Mouse (Mus musculus): ENCODE measurements around the gene Il23r.
A peak's percentile ranks its signal among the peaks of the same experiment; 100 is the strongest.
"Not testable (repeated sequence)": the region's sequence is repeated elsewhere in the genome, so short reads cannot be mapped to it uniquely, and the experiment has no call there.

The Il23r gene

DNA sequence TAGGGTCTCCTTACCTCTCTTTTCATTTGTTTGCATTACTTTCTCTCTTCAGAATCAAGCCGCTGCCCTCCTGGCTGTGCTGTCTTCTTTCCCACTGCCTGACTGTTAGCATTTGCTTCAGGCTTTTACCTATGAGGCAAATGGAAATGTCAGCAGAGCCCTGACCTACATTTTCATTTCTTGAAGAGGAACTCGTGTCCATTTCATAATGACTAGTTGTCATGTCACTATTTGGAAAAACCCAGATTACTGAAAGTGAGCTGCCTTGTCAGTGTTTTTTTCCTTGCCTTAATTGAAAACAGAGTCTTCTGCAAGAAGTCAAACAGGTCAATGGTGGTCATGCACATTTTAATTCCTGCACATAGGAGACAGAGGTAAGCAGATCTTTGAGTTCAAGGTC, at the start of gene Il23r:
Gene Il23r, minus strand, starts transcription at position 101 of the 400 bp plus-strand sequence.
- no peak for DNase-seq (ENCODE audit: low spot score in 2 of 2)

DNA sequence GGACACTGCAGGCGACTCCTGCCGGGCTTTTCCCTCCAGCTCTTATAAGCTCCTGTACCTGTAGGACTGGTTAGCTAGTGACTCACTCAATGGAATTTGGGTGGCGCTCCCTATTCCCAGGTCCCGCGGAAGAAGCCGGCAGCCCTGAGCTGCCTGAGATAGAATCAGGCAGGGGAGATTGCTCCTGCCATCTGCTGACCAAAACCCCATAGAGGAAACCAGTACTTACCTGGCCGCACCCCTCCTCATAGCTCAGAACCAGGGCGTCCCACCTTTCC, 44.1 kb upstream of the Il23r start, which contains the start of gene Tacstd2:
Gene Tacstd2, minus strand, starts transcription at position 20 of the 278 bp plus-strand sequence.
- no peak for DNase-seq (ENCODE audit: low spot score in 2 of 2)

DNA sequence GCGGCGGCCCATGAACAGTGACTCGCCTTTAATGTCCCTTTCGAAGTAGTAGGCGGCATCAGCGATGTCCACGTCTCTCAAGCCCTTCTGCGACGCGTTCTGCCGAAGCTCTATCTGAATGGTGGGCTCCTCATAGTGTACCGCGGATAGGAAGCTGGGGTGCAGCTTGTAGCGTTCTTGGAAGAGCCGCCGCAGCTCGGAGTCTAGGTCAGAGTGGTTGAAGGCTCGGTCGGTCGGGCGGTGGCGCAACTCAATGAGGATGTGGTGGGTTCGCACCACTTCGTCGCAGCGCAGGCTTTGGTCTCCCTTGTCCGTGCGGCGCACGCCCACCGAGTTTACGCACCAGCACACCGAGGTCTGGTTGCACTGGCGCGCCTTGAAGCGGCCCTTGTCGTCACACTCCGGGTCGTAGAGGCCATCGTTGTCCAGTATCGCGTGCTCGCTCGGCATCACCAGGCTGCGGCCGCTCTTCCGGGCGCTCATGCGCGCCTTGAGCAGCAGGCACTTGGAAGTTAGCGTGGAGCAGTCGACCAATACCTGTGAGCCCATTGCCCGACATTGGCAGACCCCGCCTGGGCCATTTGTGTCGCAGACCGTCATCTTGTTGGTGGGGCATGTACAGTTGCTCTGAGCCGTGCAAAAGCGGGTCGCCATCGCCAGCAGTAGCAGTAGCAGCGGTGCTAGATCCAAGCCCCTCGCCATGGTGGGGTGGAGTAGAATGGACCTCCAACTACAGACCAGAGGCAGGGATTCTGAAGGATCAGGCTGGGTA, 43.5 kb upstream of the Il23r start:
- DNase-seq (ENCODE audit: low spot score in 2 of 2), result no peak

DNA sequence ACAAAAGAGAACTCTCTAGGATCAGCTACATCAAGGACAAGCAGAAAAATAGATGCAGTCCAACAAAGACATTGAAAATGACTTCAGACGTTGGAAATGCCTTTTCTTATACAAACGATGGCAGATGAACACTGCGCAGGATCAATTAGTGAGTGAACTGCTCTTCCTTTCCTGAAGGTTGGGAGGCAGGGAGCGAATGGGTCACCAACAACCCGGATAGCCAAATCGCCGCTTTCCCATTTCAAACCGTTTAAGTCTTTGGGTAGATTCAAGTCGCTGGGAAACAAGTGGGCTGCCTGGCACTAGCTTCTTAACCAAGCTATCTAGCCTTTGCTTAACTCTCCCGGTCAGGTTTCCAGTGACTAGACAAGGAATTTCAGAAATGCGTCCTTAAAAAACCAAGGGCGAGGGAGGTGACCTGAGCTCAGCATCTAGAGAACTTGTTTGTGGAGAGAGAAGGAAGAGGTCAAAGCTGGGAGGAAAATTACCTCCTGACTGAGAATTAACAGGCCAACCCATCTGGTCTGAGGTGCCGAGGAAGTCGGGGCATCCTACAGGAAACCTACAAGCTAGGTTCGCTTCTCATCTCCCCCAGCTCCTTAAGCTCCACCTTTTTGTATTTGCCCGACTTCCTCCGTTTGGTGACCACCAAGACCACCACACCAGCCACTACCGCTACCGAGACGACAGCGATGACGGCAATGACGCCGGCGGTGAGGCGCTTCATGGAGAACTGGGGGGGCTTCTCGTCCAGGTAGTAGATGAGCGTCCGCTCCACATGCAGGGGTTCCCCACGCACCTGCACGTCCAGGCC, 42.7 kb upstream of the Il23r start:
- DNase-seq (ENCODE audit: low spot score in 2 of 2), result no peak

DNA sequence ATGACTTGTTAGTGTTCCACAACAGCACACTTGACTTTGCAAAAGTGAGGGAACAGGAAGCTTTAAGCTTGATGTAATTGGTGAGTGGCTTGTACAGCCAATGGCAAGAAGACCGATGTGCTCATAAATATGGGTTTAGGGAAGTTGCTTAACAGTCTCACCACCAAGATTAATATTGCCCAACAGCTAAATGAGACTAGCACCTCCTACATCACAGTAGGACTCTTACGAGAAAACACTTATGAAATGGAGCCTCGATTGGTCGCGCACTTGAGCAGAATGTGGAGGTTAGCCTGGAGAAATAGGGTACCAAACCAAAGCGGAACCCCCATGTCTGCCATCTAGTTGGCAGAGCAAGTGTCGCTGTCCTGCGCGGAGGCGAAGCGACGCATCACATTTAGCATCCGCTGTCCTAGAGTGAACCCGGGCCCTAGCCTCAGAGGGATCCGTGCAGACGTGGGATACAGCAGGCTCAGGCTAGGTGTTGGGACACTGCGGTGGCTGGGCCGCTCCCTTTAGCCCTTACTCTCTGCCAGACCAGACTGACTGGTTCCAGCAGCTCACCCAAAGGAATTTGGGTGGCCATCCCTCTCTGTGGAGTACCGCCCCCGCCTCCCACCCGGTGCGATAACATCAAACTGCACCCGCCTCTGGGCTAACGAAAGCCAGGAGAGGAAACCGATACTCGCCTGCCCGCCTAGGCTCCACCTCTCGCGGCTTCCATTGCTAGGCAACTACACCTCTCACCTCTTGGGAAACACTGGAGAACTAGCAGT, 41.2 kb upstream of the Il23r start:
- DNase-seq (ENCODE audit: low spot score in 2 of 2), result no peak

DNA sequence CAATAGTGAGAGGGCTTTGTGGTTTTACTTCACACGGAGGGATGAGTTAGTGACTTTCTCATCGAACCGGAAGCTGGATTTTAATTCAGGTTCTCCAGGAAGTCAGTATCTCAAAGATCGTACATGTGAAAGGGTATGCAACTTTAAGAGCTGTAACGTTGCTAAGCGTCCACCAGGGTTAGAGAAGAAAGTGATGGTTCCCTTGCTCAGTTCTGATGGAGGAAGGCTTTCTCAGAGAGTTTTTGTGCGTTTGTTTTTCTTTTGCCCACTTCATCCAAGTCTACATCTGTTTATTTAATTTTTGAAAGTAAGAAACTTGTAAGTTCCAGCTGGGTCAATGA, 40.1 kb upstream of the Il23r start:
- no peak for DNase-seq (ENCODE audit: low spot score in 2 of 2)

DNA sequence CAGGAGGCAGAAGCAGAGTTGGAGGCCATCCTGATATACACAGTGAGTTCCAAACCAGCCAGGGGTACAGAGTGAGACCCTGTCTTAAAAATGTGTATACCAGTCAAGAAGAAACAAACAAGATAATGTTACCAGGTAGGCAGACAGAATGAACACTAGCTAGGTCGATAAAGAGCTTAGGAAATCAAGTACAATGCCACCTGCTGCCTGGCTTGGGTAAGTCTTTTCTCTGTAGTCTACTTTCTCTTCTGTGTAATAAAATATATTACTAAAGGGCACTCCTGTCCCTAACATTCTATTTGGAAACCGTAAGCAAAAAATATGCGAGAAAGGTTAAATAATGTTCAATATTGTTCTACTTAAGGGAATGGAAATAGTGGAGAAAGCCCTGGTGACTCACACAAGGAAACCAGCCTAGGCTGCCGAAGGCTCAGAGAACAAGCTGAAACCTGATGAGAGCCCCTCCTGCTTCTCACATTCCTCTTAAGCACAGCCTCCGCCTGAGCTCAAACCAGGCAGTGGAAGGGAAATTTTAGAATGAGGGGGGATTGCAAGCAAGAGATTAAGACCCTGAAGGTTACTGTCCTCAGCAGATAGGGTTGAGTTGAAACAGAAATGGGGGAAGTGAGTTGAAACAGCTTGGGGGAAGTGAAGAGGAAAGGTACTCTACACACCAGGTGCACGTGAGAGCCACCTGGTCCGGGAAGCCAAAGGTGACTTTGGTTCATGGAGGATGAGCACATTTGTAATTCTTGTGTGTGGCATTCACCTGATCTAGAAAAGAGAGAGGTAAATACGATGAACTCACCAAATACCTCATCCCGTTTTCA, 39.6 kb upstream of the Il23r start:
- DNase-seq (ENCODE audit: low spot score in 2 of 2), result no peak

DNA sequence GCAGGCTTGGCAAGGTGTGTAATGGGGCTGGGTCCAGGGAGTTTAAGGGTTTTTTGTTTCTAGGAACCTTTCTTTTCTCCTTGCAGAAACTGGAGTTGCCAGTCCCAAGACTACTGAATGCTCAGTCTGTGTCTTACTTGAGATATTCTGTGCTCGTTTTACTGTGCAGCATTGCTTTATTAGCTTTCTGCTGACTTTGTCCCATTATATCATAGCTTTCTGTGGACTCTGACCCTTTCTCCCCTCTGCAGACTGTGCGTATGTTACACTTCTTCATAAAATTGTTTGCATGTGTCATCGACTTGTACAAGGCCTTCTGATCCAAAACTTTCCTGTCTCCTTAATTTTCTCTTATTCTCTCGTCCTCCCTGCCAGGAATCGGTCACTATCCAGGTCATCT, 34.7 kb upstream of the Il23r start:
- no peak for DNase-seq (ENCODE audit: low spot score in 2 of 2)

DNA sequence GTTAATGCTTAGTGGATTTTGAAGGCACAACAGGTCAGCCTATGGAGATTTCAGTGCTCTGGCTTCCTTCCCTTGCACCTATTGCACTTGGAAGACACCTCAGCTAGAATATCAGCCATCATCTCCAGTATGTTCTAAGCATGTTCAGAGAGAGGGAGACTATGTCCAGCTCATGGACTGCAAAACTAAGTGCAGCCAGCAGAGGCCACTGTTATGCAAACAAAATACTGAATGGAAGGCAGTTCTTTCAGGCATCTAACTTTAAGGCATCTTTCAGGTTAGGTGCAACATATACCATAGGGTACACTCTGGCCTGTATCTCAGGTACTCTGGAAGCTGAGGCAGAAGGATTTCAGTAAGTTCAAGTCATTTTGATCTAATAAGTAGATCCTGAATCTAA, 19.1 kb upstream of the Il23r start:
- DNase-seq (ENCODE audit: low spot score in 2 of 2), result peak; percentile 23 to 47

DNA sequence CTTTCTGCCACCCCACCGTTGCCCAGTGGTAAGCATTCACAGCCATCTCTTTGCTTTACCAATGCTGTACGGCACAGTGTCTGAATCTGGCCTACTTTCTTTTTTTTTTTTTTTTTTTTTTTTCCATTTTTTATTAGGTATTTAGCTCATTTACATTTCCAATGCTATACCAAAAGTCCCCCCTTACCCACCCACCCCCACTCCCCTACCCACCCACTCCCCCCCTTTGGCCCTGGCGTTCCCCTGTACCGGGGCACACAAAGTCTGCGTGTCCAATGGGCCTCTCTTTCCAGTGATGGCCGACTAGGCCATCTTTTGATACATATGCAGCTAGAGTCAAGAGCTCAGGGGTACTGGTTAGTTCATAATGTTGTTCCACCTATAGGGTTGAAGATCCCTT, 10.3 kb upstream of the Il23r start:
- not testable (repeated sequence) for DNase-seq (ENCODE audit: low spot score in 2 of 2)

DNA sequence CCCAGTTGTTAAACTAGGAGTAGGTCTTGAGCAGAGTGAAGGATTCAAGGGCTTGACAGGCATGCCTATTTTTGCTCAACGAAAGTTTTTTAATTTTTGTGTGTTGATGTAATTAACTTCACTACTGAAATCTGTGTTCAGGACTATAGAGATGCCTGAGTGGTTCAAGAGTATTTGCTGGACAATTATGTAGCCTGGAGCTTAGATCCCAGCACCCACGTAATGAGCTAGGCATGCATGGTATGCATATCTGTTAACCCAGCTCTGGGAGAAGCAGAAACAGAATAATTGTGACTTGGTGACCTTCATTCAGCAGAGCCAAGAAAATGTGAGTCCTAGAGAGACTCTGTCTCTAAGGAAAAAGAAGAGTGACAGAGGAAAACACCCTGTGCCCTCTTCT, 10.6 kb downstream of the Il23r start:
- no peak for DNase-seq (ENCODE audit: low spot score in 2 of 2)

DNA sequence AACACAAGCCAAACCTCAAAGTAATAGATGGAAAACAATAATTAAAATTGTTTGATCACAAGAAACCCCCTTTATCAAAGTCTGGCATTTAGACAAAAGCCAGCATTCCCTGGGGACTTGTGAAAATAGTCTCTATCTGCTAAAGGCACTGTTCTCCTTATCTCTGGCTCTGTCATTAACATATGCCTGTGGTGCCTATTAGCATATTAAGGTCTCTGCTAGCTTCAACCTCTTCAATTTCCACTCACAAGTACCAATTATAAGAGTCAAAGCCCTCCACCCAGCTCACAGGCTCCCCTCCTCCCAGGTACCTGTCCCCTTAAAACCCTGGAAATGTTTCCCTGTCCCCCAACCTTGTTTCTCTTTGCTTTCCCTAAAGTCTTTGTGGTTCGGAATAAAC, 20.4 kb downstream of the Il23r start:
- DNase-seq (ENCODE audit: low spot score in 2 of 2), result no peak

DNA sequence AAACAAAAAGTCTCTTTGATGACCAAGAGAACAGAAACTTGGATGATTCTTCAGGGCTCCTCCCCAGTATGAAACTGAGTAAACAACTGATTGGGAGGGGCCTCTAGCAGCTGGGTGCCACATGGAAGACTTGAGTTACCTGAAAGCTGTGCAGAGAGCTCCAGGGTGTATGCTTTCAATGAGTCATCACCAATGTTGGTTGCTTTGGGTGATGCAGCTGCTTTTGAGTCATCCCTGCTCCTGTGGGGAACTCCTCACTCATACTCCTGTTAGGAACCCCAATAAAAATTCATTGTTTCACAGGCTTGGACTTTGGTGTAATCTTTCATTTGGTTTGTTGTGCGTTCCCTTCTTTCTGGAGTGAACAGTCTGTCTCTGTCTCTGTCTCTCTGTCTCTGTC, 32.2 kb downstream of the Il23r start:
- DNase-seq (ENCODE audit: low spot score in 2 of 2), result no peak

DNA sequence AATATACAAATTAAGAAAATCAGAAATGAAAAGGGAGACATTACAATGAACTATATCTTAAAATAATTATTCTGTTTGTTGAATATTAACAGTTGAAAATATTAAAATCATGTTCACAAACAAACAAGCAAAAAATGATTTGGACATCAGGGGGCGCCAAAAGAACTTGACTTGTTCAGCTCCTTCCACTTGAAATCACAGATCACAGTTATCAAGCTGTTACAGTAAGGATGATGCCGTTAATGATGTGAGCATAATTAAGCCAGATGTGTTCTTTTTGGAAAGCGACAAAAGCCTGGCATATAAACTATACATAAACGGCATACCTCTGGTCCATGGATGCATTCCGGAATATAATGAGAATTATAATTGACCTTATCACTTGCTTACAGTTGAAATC, 40.3 kb downstream of the Il23r start:
- DNase-seq (ENCODE audit: low spot score in 2 of 2), result peak in 1 of 2 experiments; percentile 25

DNA sequence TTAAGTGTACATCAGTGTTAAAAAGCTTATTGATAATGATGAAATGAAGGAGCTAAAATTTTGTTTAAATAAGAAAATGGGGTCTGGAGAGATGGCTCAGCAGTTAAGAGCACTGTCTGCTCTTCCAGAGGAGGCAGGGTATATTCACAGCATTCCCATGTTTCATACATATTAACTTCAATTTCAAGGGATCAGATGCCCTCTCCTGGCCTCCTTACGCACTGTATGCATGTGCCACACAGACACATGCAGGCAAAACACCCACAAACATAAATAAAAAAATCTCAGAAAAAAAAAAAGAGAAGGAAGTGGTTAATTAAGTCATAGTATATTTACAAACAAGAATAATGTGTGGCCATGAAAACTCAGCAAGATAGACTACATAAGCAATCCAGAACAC, 45.8 kb downstream of the Il23r start:
- DNase-seq (ENCODE audit: low spot score in 2 of 2), result no peak

DNA sequence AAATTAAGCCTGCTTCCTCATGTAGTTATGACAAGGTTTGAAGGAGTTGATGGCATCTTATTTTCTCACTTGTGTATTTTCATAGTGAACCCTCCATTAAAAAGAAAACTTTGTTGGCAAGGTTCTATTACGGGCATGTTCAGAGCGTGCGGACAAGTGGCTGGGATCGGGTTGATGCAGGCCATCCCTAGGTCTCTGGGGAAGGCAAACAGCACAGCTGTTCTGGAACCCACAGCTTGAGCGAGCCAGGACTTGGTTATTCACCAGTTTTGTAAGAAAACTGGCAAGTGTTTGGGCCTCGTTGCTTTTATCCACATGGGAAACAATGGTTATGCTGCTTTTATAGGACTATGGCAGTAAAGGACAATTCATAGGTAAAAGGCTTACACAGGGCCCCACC, 48.5 kb downstream of the Il23r start:
- no peak for DNase-seq (ENCODE audit: low spot score in 2 of 2)

DNA sequence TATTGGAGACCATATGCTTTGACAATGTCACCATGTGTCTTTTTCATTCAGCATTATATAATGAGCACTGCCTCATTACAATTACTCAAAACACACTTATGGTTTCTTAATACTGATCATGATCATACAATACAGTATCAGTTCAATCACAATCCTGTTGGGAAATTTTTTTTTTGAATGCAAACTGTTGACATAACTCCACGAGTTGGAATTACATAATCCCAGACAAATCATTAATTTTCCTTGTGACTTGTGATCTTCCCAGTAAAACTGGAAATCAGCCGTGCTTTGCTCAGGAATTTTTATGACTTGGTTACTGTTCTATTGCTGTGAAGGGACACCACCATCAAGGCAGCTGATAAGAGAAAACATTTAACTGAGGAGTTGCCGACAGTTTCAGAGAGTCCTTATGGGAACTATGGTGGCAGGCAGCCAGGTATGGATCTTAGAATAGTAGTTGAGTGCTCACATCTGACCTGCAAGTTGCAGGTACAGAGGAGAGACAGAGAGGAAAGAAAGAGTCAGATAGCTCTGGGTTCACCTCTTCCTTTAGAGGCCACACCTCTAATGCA, 53.8 kb downstream of the Il23r start:
- no peak for DNase-seq (ENCODE audit: low spot score in 2 of 2)

DNA sequence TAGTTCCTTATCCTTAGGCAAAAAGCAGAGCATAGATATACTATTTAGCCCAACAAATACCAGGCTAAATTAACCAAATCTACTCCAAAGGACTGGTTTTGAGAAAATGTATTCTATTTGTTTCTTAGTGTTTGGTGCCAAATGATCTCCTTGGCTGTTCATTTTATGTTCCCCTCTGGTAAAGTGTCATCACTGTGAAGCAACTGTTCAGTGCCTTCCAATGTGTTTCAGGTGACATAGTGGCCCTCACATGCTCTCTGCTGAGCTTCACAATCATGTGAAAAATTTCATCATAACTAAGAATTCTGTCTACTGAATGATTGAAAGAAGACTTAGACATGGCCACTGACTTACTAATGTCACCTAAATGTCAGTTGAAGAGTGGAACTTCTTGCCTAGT, 54.6 kb downstream of the Il23r start:
- no peak for DNase-seq (ENCODE audit: low spot score in 2 of 2)

DNA sequence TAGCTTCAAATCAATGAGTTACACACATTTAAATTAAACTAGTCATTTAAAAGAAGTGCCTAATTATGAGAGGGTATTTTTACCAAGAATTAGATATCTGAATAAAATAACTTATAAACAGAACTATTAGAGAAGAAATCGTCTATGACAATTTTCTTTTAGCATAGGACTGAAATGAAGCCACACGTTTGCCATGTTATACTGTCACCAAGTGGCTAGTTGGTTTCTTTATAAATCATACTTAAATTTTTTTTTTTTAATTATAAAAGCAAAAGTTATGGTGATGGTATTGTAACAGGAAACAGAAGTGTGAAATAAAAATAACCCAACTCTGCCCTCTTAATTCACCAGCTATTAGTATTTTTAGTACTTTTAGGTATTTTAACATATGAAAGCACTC, 55.4 kb downstream of the Il23r start:
- no peak for DNase-seq (ENCODE audit: low spot score in 2 of 2)

DNA sequence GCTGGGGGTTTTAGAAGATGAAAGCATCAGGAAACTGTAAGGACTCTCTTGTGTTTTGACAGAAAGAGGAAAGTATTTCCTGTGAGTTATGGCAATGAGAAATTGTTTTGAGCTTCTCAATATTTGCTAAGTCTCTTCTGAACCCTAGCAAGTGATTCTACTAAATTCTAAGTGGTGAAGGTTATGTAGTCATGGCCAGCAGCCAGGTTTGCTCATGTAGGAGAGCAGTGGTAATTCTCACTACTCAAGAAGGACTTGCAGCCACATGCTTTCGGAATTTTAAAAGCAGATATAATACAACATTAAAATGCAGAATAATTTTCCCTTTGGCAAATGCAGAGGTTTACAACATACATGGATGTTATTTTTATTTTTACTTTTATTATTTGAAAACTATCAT, 55.9 kb downstream of the Il23r start:
- no peak for DNase-seq (ENCODE audit: low spot score in 2 of 2)

DNA sequence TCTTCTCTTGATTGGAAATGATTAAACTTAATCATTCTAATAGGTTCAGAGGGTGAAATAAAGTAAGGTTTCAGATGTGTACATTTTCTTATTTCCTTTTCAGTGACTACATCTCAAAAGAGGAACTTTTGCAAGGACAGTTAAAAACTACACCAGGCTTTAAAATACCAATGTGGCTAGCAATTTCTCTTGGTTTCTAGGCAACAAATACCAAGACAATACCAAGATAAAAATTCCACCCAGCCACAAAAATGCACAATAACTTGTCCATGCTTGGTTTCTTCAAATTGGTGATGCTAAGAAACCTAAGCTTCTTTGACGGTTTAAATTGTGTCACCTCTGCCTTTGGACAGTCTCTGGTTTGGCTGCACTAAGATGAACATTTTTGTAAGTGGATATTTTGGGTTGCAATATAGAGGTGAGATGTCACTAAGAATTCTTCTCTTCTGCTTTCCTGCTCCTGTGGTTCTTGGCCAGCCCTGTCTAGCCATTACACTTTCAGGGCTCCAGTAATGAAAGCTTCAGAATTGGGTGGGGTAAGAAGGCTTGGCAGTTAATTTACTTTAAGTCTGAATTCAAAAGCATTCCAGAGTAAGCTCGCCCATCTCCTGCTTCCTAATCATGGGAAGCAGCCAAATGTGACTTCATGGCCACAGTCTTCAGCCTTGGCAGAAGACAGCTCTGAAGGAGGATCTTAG, 56.8 kb downstream of the Il23r start:
- no peak for DNase-seq (ENCODE audit: low spot score in 2 of 2)

All from frontal cortex, postnatal 25 days (tissue).